Mouse (Mus musculus): Measurements from ENCODE around the gene Camsap3.
"Not testable (repeated sequence)": the region's sequence is repeated elsewhere in the genome, so short reads cannot be mapped to it uniquely, and the experiment has no call there.

Gene Camsap3

GRCm38 (mm10) chr8:3586993-3587390, at the start of gene Camsap3:
Camsap3 (plus strand) TSS chr8:3587293.
- DNase-seq = no peak

GRCm38 (mm10) chr8:3537666-3538065, 49.4 kb upstream of the Camsap3 start:
- no peak for DNase-seq

GRCm38 (mm10) chr8:3539146-3539545, 47.9 kb upstream of the Camsap3 start:
- DNase-seq = no peak

GRCm38 (mm10) chr8:3540076-3540475, 47.0 kb upstream of the Camsap3 start:
- no peak for DNase-seq

GRCm38 (mm10) chr8:3546511-3546910, 40.6 kb upstream of the Camsap3 start:
- DNase-seq = no peak

GRCm38 (mm10) chr8:3552240-3552639, 34.9 kb upstream of the Camsap3 start:
- DNase-seq = no peak

- DNase-seq = no peak
These were observed 31.0 kb upstream of the Camsap3 start for GRCm38 (mm10) chr8:3556114-3556513.

- DNase-seq = no peak
These were observed 19.3 kb upstream of the Camsap3 start, which contains the start of gene C330021F23Rik for GRCm38 (mm10) chr8:3567641-3568371. C330021F23Rik (plus strand) TSS chr8:3567990.

- DNase-seq = no peak
These were observed 18.7 kb upstream of the Camsap3 start for GRCm38 (mm10) chr8:3568378-3568777.

- DNase-seq = no peak
These were observed 17.3 kb upstream of the Camsap3 start for GRCm38 (mm10) chr8:3569784-3570183.

- no peak for DNase-seq
These were observed 12.5 kb upstream of the Camsap3 start for GRCm38 (mm10) chr8:3574546-3574945.

GRCm38 (mm10) chr8:3576211-3576960, 10.7 kb upstream of the Camsap3 start:
- no peak for DNase-seq

- DNase-seq = no peak
These were observed 7.4 kb upstream of the Camsap3 start for GRCm38 (mm10) chr8:3579390-3580364.

GRCm38 (mm10) chr8:3581961-3582360, 5.1 kb upstream of the Camsap3 start:
- not testable (repeated sequence) for DNase-seq

- no peak for DNase-seq
These were observed 641 bp upstream of the Camsap3 start for GRCm38 (mm10) chr8:3586452-3586851.

GRCm38 (mm10) chr8:3587391-3588257, 531 bp downstream of the Camsap3 start:
- DNase-seq = peak; percentile 72 to 80

GRCm38 (mm10) chr8:3588258-3588633, 1.2 kb downstream of the Camsap3 start:
- no peak for DNase-seq

GRCm38 (mm10) chr8:3593470-3593869, 6.4 kb downstream of the Camsap3 start:
- no peak for DNase-seq

- DNase-seq = no peak
These were observed 7.4 kb downstream of the Camsap3 start for GRCm38 (mm10) chr8:3594466-3594865.

- DNase-seq = no peak
These were observed 11.0 kb downstream of the Camsap3 start for GRCm38 (mm10) chr8:3598054-3598453.

- no peak for DNase-seq
These were observed 12.1 kb downstream of the Camsap3 start for GRCm38 (mm10) chr8:3599219-3599618.

- peak; percentile 55 to 72 for DNase-seq
These were observed 13.3 kb downstream of the Camsap3 start for GRCm38 (mm10) chr8:3600401-3600800.

All from lung, postnatal 4 days (tissue).